Mouse (Mus musculus) kidney, postnatal 36 days (tissue): ENCODE results near the gene Hoxa3.

ENCODE experiments used
- DNase-seq, 2 experiments: peaks; one replicate each; pipeline ENCODE4 v3.0.0; 2021 to 2022; ENCODE audit warnings: mixed read lengths in 2 of 2

The Hoxa3 gene

GRCm38 (mm10) chr6:52246403-52246803 lies 33.3 kb upstream of the Hoxa3 start:
- DNase-seq = peak in 1 of 2 experiments; percentile 51

- DNase-seq = peak; percentile 49 to 57
Observed at GRCm38 (mm10) chr6:52245757-52246142, 32.6 kb upstream of the Hoxa3 start, which contains the start of gene Hoxa11. Hoxa11 (minus strand) TSS chr6:52245810.

DNA sequence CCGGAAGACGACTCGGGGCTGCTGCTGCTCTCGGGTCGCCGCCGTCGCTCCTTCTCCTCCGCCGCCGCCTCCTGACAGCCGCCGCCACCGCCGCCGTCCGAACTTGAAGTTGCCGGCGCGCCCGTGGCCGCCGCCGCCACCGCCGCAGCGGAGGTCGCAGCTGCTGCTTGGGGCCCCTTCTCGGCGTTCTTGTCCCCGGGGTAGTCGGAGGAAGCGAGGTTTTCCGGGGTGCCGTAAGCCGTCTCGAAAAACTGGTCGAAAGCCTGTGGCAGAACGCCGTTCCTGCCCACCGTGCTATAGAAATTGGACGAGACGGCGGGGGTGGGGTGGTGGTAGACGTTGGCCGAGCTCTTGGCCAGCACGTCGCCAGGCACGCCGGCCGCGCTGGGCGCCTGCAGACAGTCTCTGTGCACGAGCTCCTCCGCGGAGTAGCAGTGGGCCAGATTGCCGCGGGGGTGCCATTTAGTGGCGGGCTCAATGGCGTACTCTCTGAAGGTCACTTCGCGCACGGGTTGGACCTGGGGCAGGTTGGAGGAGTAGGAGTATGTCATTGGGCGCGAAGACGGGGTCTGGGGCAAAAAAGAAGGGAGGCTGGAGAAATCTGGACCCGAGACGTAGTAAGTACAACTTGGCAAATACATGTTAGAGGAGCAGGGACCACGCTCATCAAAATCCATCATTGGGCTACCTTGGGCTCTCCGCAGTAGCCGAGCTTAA lies 32.1 kb upstream of the Hoxa3 start:
- DNase-seq = peak in 1 of 2 experiments; percentile 51

- DNase-seq = peak in 1 of 2 experiments; percentile 15
Observed at GRCm38 (mm10) chr6:52244471-52245039, 31.4 kb upstream of the Hoxa3 start.

DNA sequence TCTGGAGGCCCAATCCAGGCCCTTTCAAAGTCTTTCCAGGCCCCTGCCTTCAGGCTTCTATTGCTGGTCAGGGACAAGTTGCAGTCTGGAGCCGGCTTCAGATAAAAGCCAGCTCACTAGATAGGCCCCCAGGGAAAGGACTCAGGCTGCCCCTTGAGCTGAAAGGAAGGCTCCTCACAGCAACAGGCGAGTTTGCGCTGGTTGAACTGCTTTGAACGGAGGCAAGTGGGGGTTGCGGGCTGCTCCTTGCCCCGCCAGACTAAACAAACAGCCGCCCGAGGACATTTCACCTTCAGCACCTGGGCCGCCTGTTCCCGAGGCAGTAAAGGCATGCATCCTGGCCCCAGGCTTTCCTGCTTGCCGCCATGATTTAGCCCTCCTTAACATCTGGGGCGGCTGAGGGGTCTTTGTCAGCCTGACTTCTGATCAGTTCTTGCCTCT lies 30.6 kb upstream of the Hoxa3 start:
- DNase-seq = no peak

DNA sequence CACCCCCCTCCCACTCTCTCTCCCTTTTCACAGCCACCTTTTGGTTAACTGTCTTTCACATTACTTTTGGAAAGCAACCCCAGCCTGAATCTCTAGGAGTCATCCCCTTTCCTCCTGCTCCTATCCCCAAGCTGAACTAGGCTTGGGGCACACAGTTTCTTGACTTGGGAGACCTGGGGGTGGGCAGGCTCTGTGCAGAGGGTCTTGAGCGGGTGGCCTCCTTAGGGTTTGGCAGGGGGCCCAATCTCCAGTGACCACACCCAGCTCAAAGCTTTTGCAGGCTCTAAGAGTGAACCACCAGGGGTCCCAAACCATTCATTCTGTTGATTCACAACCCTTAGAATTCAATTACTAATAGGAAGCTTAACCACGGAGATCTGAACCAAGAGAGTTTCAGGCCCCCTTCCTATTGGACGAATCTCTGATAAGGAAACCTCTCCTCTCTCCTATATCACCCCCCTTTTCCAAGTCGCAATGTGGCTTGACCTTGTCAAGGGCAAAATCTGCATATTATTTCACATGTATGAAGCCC lies 29.7 kb upstream of the Hoxa3 start:
- DNase-seq = no peak

GRCm38 (mm10) chr6:52241001-52241621 lies 28.0 kb upstream of the Hoxa3 start:
- DNase-seq = no peak

GRCm38 (mm10) chr6:52240389-52241000 lies 27.4 kb upstream of the Hoxa3 start, which contains the start of gene Hoxa10:
Hoxa10 (minus strand) TSS chr6:52240854.
- peak; percentile 95 to 96 for DNase-seq

- peak in 1 of 2 experiments; percentile 71 for DNase-seq
Observed at GRCm38 (mm10) chr6:52239625-52240388, 26.7 kb upstream of the Hoxa3 start.

GRCm38 (mm10) chr6:52238976-52239375 lies 25.8 kb upstream of the Hoxa3 start:
- no peak for DNase-seq

DNA sequence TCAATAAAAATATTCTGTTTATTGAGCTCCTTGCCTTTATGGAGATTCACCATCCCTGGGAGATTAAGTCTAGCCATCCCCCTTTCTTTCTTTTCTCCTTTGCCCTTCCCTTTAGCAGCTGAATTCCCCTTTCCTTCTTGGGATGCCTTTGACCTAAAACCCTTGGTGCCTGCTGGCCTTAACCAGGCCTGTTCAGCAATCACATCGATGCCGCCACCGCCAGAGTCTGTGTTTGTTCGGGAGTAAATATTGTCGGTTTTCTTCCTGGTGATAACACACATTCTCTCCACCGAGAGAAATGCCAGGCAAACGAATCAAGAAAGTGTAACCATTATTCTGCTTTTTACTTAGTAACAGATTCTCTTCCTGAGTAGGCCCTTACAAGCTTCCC lies 25.0 kb upstream of the Hoxa3 start:
- no peak for DNase-seq

- DNase-seq = no peak
Observed at GRCm38 (mm10) chr6:52237346-52238154, 24.4 kb upstream of the Hoxa3 start.

DNA sequence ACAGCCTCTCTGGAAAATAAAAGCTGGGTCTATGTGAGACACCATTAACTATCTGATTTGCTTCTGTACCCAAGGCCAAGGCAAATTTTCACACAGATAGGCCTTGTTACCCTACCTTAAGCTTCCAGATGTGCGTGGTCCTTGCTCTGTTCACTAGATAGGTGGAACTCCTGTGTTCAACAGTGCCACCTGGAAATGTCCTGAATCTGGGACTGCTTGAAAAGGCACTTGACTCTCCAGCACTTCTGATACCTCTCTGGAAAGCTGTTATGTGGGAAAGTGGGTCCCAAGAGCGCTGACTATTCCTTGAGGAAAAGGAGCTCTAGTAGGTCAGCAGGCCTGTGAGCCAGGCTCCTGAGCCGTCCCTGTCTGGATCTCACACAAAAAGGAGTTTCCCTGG lies 23.7 kb upstream of the Hoxa3 start:
- peak in 1 of 2 experiments; percentile 27 for DNase-seq

- no peak for DNase-seq
Observed at GRCm38 (mm10) chr6:52235866-52236265, 22.7 kb upstream of the Hoxa3 start.

DNA sequence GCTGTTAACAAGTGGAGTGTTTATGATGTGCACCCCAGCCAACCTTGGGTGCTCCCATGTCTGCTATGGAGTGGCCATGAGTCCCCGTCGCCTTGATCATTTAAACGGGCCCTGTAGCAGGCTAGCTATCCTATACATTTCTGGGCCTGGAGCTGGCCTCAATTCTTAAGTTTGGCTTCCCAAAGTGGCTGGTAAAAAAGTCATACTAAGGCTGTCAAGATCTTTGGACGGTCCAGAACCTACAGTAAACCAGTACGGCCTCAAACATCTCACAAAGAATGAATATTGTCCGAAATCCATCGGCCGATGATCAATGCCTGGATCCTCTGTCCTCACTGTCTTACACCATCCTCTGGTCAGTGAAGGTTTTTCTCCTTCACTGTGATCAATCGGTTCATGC lies 22.1 kb upstream of the Hoxa3 start:
- DNase-seq = peak in 1 of 2 experiments; percentile 18

DNA sequence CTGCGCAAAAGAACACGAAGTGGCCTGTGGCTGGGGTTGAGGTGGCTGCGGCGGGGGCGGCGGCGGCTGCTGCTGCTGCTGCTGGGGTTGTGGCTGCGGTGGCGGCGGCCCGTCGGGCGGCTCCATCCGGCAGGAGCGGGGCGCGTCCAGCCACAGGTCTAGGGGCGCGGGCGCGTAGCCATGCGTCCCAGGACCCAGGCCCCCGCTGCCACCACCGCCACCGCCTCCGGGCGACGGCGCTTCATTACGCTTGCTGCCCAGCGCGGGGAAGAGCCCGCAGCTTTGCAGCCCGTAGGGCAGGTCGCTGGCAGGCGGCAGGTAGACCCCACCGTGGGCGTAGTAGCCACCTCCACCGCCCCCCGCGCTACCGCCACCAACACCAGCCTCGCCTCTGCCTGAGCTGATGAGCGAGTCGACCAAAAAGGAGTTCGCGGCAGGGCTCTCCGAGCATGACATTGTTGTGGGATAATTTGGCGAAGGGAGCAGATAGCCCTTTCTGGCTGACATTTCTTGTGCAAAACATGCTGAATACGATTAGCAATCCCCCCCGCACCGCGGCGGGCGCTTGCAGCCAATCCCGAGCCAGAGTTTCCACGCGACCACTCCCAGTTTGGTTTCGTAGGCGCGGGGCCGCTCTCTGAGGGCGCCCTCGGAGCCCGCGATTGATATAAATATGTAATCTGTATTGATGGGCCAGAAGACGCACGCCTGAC lies 21.4 kb upstream of the Hoxa3 start:
- DNase-seq = peak; percentile 83 to 85

GRCm38 (mm10) chr6:52233546-52234427 lies 20.7 kb upstream of the Hoxa3 start:
- peak; percentile 92 to 93 for DNase-seq

DNA sequence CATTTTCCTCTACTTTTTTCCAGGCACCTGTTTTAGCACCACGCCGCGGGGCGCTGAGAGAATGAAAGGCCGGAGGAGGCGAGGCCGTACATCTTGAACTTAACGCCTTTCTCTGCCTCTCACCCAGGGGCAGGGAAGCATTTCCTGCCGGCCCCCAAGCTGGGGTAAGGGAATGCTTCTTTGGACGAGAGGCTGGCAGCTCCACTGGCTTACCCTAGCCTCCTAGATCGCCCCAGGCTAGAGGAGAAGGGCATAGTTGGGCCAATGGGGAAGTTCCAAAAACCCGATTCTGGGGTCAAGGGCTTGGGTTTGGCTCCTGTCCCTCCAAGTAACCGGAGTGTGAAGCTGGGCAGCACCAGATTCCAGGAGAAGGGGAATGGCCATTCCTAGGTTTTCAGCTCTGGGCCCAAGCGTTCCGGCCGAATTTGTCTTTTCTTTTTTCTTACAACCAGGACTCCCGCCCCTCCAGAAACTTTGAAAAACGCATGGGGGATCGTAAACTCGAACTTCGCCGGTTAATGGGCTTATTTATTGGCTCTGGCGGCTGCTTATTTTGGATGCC lies 19.9 kb upstream of the Hoxa3 start:
- DNase-seq = peak in 1 of 2 experiments; percentile 66

- DNase-seq = peak; percentile 80 to 83
Observed at GRCm38 (mm10) chr6:52232568-52232965, 19.4 kb upstream of the Hoxa3 start.
